Mouse (Mus musculus) forebrain, embryonic 15.5 days (tissue): ENCODE data around the gene Gtf2h3. TPM values are rescaled to one million over a fixed set of nuclear protein-coding genes. Genes with fewer than 3 reads are reported as not detected.
A peak's percentile ranks its signal among the peaks of the same experiment; 100 is the strongest.
"Not testable (repeated sequence)": the region's sequence is repeated elsewhere in the genome, so short reads cannot be mapped to it uniquely, and the experiment has no call there.

Source experiments
- ATAC-seq: fragments of 200-750 bp; cut with Nextera tagmentation; replicated peaks from 2 replicates; pipeline ENCODE4 v1.8.0; 2017; ENCODE audit warnings: mild to moderate bottlenecking, moderate TSS enrichment, moderate library complexity
- H3K27ac ChIP-seq: fragments of 300-500 bp; sonication (generic); replicated peaks from 2 replicates; pipeline ENCODE4 v1.5.1; 2015; ENCODE audit warnings: mild to moderate bottlenecking, inconsistent platforms
- H3K27me3 ChIP-seq: fragments of 300-500 bp; sonication (generic); 2 replicates; pipeline ENCODE4 v1.6.1; 2015; ENCODE audit warnings: inconsistent platforms
- H3K36me3 ChIP-seq: fragments of 300-500 bp; sonication (generic); 2 replicates; pipeline ENCODE4 v1.6.1; 2015; ENCODE audit warnings: mild to moderate bottlenecking, inconsistent platforms
- H3K4me1 ChIP-seq: fragments of 300-500 bp; sonication (generic); 2 replicates; pipeline ENCODE4 v1.6.1; 2015; ENCODE audit warnings: inconsistent platforms
- H3K4me2 ChIP-seq: fragments of 300-500 bp; sonication (generic); replicated peaks from 2 replicates; pipeline ENCODE4 v1.6.1; 2015; ENCODE audit warnings: mild to moderate bottlenecking, inconsistent platforms
- H3K4me3 ChIP-seq: fragments of 300-500 bp; sonication (generic); 2 replicates; pipeline ENCODE4 v1.5.1; 2015; ENCODE audit warnings: mild to moderate bottlenecking, inconsistent platforms
- H3K9ac ChIP-seq: fragments of 300-500 bp; sonication (generic); replicated peaks from 2 replicates; pipeline ENCODE4 v1.6.1; 2015; ENCODE audit warnings: mild to moderate bottlenecking, inconsistent platforms
- H3K9me3 ChIP-seq: fragments of 300-500 bp; sonication (generic); 2 replicates; pipeline ENCODE4 v1.6.1; 2016; ENCODE audit warnings: inconsistent platforms
- WGBS: fragments of 180-500 bp; shearing (Covaris S2); methylation state at CpG from one replicate; pipeline ENCODE4 v1.1.7; 2015; ENCODE audit warnings: mixed read lengths; 5-methylcytosine and 5-hydroxymethylcytosine counted together
- polyA plus RNA-seq: library from polyadenylated mRNA; unstranded; fragments of >200 nt; fragmentation: Nextera tagmentation; extraction: Ambion mirVana; gene quantifications from 2 replicates; pipeline ENCODE4 v1.2.1, GENCODE M21; 2015

Gene Gtf2h3
- polyA plus RNA-seq, 1 experiment from 2014 or later, result 57.3 TPM

GRCm38 (mm10) chr5:124598224-124599174, 19.6 kb downstream of the Gtf2h3 start:
- Histone ChIP-seq H3K4me2 (peak overlapping the region; percentile 90), H3K27ac (no peak overlapping the region), H3K9ac (peak overlapping the region; percentile 59), H3K4me1 (peaks cover 21% of the 10 kb centered on the region), H3K36me3 (peaks cover 32% of the 10 kb centered on the region), H3K9me3 (no peaks in the 10 kb centered on the region), H3K27me3 (no peaks in the 10 kb centered on the region), H3K4me3 (peak overlapping the region; percentile 73)
- peak; percentile 100 for ATAC-seq
- 6% methylated on average over 30 of the region's 30 CpGs for WGBS

GRCm38 (mm10) chr5:124599726-124600125, 20.8 kb downstream of the Gtf2h3 start:
- peaks cover 20% of the 10 kb centered on the region for H3K36me3 ChIP-seq
- not testable (repeated sequence) for ATAC-seq, H3K27ac ChIP-seq, H3K27me3 ChIP-seq, H3K4me3 ChIP-seq, H3K9ac ChIP-seq, H3K9me3 ChIP-seq
- 0 out of 2 replicates have a peak overlapping the region, but pooled peaks have one; percentile 90 for H3K4me2 ChIP-seq
- WGBS, result 69% methylated on average over 8 of the region's 8 CpGs
- peaks cover 21% of the 10 kb centered on the region for H3K4me1 ChIP-seq

GRCm38 (mm10) chr5:124602349-124602748, 23.4 kb downstream of the Gtf2h3 start:
- WGBS, result 80% methylated on average over 5 of the region's 5 CpGs
- H3K4me3 ChIP-seq, result no peak overlapping the region
- no peaks in the 10 kb centered on the region; the same call in 1 of the 2 replicates for H3K36me3 ChIP-seq
- H3K27me3 ChIP-seq, result no peaks in the 10 kb centered on the region
- no peak overlapping the region for H3K4me2 ChIP-seq
- H3K9me3 ChIP-seq, result no peaks in the 10 kb centered on the region
- ATAC-seq, result no peak
- no peak overlapping the region for H3K9ac ChIP-seq
- no peak overlapping the region for H3K27ac ChIP-seq
- peaks cover 21% of the 10 kb centered on the region for H3K4me1 ChIP-seq

GRCm38 (mm10) chr5:124604296-124604695, 25.4 kb downstream of the Gtf2h3 start:
- H3K4me1 ChIP-seq, result peaks cover 11% of the 10 kb centered on the region
- no peak overlapping the region for H3K27ac ChIP-seq
- H3K4me3 ChIP-seq, result no peak overlapping the region
- no peak overlapping the region for H3K4me2 ChIP-seq
- H3K9me3 ChIP-seq, result no peaks in the 10 kb centered on the region
- no peak overlapping the region for H3K9ac ChIP-seq
- H3K36me3 ChIP-seq, result peaks cover 6% of the 10 kb centered on the region; the same call in 1 of the 2 replicates
- ATAC-seq, result no peak
- 91% methylated on average over 4 of the region's 4 CpGs for WGBS
- no peaks in the 10 kb centered on the region for H3K27me3 ChIP-seq

- Histone ChIP-seq H3K4me1 (peaks cover 3% of the 10 kb centered on the region; the same call in 1 of the 2 replicates), H3K9me3 (no peaks in the 10 kb centered on the region), H3K36me3 (peaks cover 8% of the 10 kb centered on the region; the same call in 1 of the 2 replicates), H3K4me3 (no peak overlapping the region), H3K27me3 (no peaks in the 10 kb centered on the region), H3K27ac (no peak overlapping the region), H3K4me2 (no peak overlapping the region), H3K9ac (no peak overlapping the region)
- WGBS, result 86% methylated on average over 17 of the region's 17 CpGs
- ATAC-seq, result no peak
Observed at GRCm38 (mm10) chr5:124605041-124605622, 26.2 kb downstream of the Gtf2h3 start.

GRCm38 (mm10) chr5:124610965-124611364, 32.0 kb downstream of the Gtf2h3 start:
- no peaks in the 10 kb centered on the region for H3K27me3 ChIP-seq
- H3K27ac ChIP-seq, result no peak overlapping the region
- H3K9ac ChIP-seq, result no peak overlapping the region
- peaks cover 20% of the 10 kb centered on the region for H3K36me3 ChIP-seq
- no peak overlapping the region for H3K4me3 ChIP-seq
- no peak overlapping the region for H3K4me2 ChIP-seq
- H3K4me1 ChIP-seq, result no peaks in the 10 kb centered on the region
- H3K9me3 ChIP-seq, result no peaks in the 10 kb centered on the region
- WGBS, result 78% methylated on average over 10 of the region's 10 CpGs
- no peak for ATAC-seq

GRCm38 (mm10) chr5:124614709-124615108, 35.8 kb downstream of the Gtf2h3 start:
- peaks cover 18% of the 10 kb centered on the region for H3K36me3 ChIP-seq
- H3K9ac ChIP-seq, result no peak overlapping the region
- H3K27me3 ChIP-seq, result no peaks in the 10 kb centered on the region
- no peaks in the 10 kb centered on the region for H3K9me3 ChIP-seq
- 91% methylated on average over 11 of the region's 11 CpGs for WGBS
- H3K27ac ChIP-seq, result no peak overlapping the region
- H3K4me2 ChIP-seq, result no peak overlapping the region
- no peak overlapping the region for H3K4me3 ChIP-seq
- ATAC-seq, result no peak
- H3K4me1 ChIP-seq, result no peaks in the 10 kb centered on the region

GRCm38 (mm10) chr5:124618711-124619110, 39.8 kb downstream of the Gtf2h3 start:
- no peaks in the 10 kb centered on the region for H3K9me3 ChIP-seq
- H3K4me1 ChIP-seq, result no peaks in the 10 kb centered on the region
- ATAC-seq, result no peak
- no peak overlapping the region for H3K4me3 ChIP-seq
- H3K27ac ChIP-seq, result no peak overlapping the region
- no peak overlapping the region for H3K4me2 ChIP-seq
- H3K9ac ChIP-seq, result no peak overlapping the region
- 90% methylated on average over 10 of the region's 10 CpGs for WGBS
- no peaks in the 10 kb centered on the region for H3K27me3 ChIP-seq
- H3K36me3 ChIP-seq, result peaks cover 8% of the 10 kb centered on the region; the same call in 1 of the 2 replicates

- H3K9ac ChIP-seq, result no peak overlapping the region
- H3K27ac ChIP-seq, result no peak overlapping the region
- no peaks in the 10 kb centered on the region for H3K27me3 ChIP-seq
- no peaks in the 10 kb centered on the region for H3K4me1 ChIP-seq
- H3K9me3 ChIP-seq, result no peaks in the 10 kb centered on the region
- peaks cover 7% of the 10 kb centered on the region; the same call in 1 of the 2 replicates for H3K36me3 ChIP-seq
- 77% methylated on average over 13 of the region's 13 CpGs for WGBS
- H3K4me3 ChIP-seq, result no peak overlapping the region
- ATAC-seq, result no peak
- no peak overlapping the region for H3K4me2 ChIP-seq
Observed at GRCm38 (mm10) chr5:124621362-124621761, 42.4 kb downstream of the Gtf2h3 start.

GRCm38 (mm10) chr5:124622890-124623289, 44.0 kb downstream of the Gtf2h3 start:
- Histone ChIP-seq H3K27me3 (no peaks in the 10 kb centered on the region), H3K4me2 (no peak overlapping the region), H3K4me1 (peaks cover 1% of the 10 kb centered on the region), H3K27ac (no peak overlapping the region), H3K4me3 (no peak overlapping the region), H3K9me3 (no peaks in the 10 kb centered on the region), H3K36me3 (peaks cover 6% of the 10 kb centered on the region; the same call in 1 of the 2 replicates), H3K9ac (no peak overlapping the region)
- ATAC-seq, result no peak
- whole genome bisulfite sequencing, result 84% methylated on average over 15 of the region's 15 CpGs

GRCm38 (mm10) chr5:124624291-124624690, 45.4 kb downstream of the Gtf2h3 start:
- ATAC-seq, result no peak
- H3K4me2 ChIP-seq, result no peak overlapping the region
- peaks cover 6% of the 10 kb centered on the region; the same call in 1 of the 2 replicates for H3K36me3 ChIP-seq
- H3K27me3 ChIP-seq, result no peaks in the 10 kb centered on the region
- H3K27ac ChIP-seq, result no peak overlapping the region
- no peak overlapping the region for H3K4me3 ChIP-seq
- H3K4me1 ChIP-seq, result peaks cover 7% of the 10 kb centered on the region
- WGBS, result 92% methylated on average over 9 of the region's 9 CpGs
- H3K9ac ChIP-seq, result no peak overlapping the region
- no peaks in the 10 kb centered on the region for H3K9me3 ChIP-seq
